Mouse (Mus musculus): Measurements from ENCODE around the gene Retn. TPM values are rescaled to one million over a fixed set of nuclear protein-coding genes. Genes with fewer than 3 reads are reported as not detected.

Retn gene
- polyA plus RNA-seq, 1 experiment from 2014 or later, result not detected

- Histone ChIP-seq H3K27ac (peak overlapping the region; percentile 25; the same call in 1 of the 2 replicates), H3K79me2 (ENCODE audit: inconsistent target) (no peaks in the 10 kb centered on the region), H3K36me3 (ENCODE audit: inconsistent target) (peaks cover 15% of the 10 kb centered on the region; the same call in 1 of the 2 replicates), H3K4me3 (ENCODE audit: inconsistent target) (no peak overlapping the region)
- 90% methylated on average over 6 of the region's 6 CpGs for WGBS (ENCODE audit: missing documents)
These were observed 8.6 kb upstream of the Retn start for GRCm38 (mm10) chr8:3646824-3647531.

- 80% methylated on average over 4 of the region's 4 CpGs for WGBS (ENCODE audit: missing documents)
- Histone ChIP-seq H3K79me2 (ENCODE audit: inconsistent target) (no peaks in the 10 kb centered on the region), H3K36me3 (ENCODE audit: inconsistent target) (peaks cover 11% of the 10 kb centered on the region; the same call in 1 of the 2 replicates), H3K27ac (peak overlapping the region; percentile 86), H3K4me3 (ENCODE audit: inconsistent target) (no peak overlapping the region)
These were observed 8.0 kb upstream of the Retn start for GRCm38 (mm10) chr8:3647561-3647960.

- 6% methylated on average over 2 of the region's 2 CpGs for WGBS (ENCODE audit: missing documents)
- Histone ChIP-seq H3K27ac (peak overlapping the region; percentile 86), H3K4me3 (ENCODE audit: inconsistent target) (no peak overlapping the region; the same call in 1 of the 2 replicates), H3K79me2 (ENCODE audit: inconsistent target) (no peaks in the 10 kb centered on the region), H3K36me3 (ENCODE audit: inconsistent target) (peaks cover 6% of the 10 kb centered on the region; the same call in 1 of the 2 replicates)
These were observed 7.3 kb upstream of the Retn start for GRCm38 (mm10) chr8:3648268-3648667.

- Histone ChIP-seq H3K4me3 (ENCODE audit: inconsistent target) (peak overlapping the region; percentile 4; the same call in 1 of the 2 replicates), H3K27ac (peak overlapping the region; percentile 86), H3K36me3 (ENCODE audit: inconsistent target) (no peaks in the 10 kb centered on the region), H3K79me2 (ENCODE audit: inconsistent target) (no peaks in the 10 kb centered on the region)
- 22% methylated on average over 1 of the region's 1 CpGs for WGBS (ENCODE audit: missing documents)
These were observed 6.6 kb upstream of the Retn start for GRCm38 (mm10) chr8:3648990-3649389.

- Histone ChIP-seq H3K27ac (no peak overlapping the region), H3K79me2 (ENCODE audit: inconsistent target) (no peaks in the 10 kb centered on the region)
- WGBS (ENCODE audit: missing documents), result 45% methylated on average over 3 of the region's 3 CpGs
These were observed 2.7 kb upstream of the Retn start for GRCm38 (mm10) chr8:3652845-3653244.

GRCm38 (mm10) chr8:3654726-3655508, 653 bp upstream of the Retn start:
- Histone ChIP-seq H3K36me3 (ENCODE audit: inconsistent target) (no peaks in the 10 kb centered on the region), H3K79me2 (ENCODE audit: inconsistent target) (no peaks in the 10 kb centered on the region), H3K27ac (no peak overlapping the region), H3K4me3 (ENCODE audit: inconsistent target) (no peak overlapping the region)
- WGBS (ENCODE audit: missing documents), result 91% methylated on average over 11 of the region's 11 CpGs

More at GRCm38 (mm10) chr8:3652845-3653244, 2.7 kb upstream of the Retn start:
- Histone ChIP-seq H3K4me3 (ENCODE audit: inconsistent target) (no peak overlapping the region), H3K36me3 (ENCODE audit: inconsistent target) (no peaks in the 10 kb centered on the region)

- Histone ChIP-seq H3K4me3 (ENCODE audit: inconsistent target) (no peak overlapping the region), H3K36me3 (ENCODE audit: inconsistent target) (no peaks in the 10 kb centered on the region), H3K79me2 (ENCODE audit: inconsistent target) (no peaks in the 10 kb centered on the region), H3K27ac (no peak overlapping the region)
- WGBS (ENCODE audit: missing documents), result 49% methylated on average over 7 of the region's 7 CpGs
These were observed 1.3 kb downstream of the Retn start for GRCm38 (mm10) chr8:3656725-3657381.

- Histone ChIP-seq H3K27ac (peak overlapping the region; percentile 25; the same call in 1 of the 2 replicates), H3K36me3 (ENCODE audit: inconsistent target) (no peaks in the 10 kb centered on the region), H3K79me2 (ENCODE audit: inconsistent target) (no peaks in the 10 kb centered on the region), H3K4me3 (ENCODE audit: inconsistent target) (no peak overlapping the region)
- WGBS (ENCODE audit: missing documents), result 19% methylated on average over 8 of the region's 8 CpGs
These were observed 5.3 kb downstream of the Retn start for GRCm38 (mm10) chr8:3660889-3661288.

- peak overlapping the region; percentile 45 for H3K27ac ChIP-seq
- WGBS (ENCODE audit: missing documents), result 5% methylated on average over 5 of the region's 5 CpGs
- H3K79me2 ChIP-seq (ENCODE audit: inconsistent target), result peaks cover under 1% of the 10 kb centered on the region; the same call in 1 of the 2 replicates
- H3K4me3 ChIP-seq (ENCODE audit: inconsistent target), result no peak overlapping the region
- H3K36me3 ChIP-seq (ENCODE audit: inconsistent target), result no peaks in the 10 kb centered on the region
These were observed 8.8 kb downstream of the Retn start for GRCm38 (mm10) chr8:3664405-3664804.

- Histone ChIP-seq H3K4me3 (ENCODE audit: inconsistent target) (no peak within 1 kb of the TSS), H3K27ac (peak within 1 kb of the TSS; percentile 45), H3K36me3 (ENCODE audit: inconsistent target) (no peaks in the 10 kb centered on the region), H3K79me2 (ENCODE audit: inconsistent target) (peaks cover 5% of the 10 kb centered on the region; the same call in 1 of the 2 replicates)
- 49% methylated on average over 6 of the region's 6 CpGs for WGBS (ENCODE audit: missing documents)
These were observed 9.9 kb downstream of the Retn start, which contains the start of gene Mcemp1 for GRCm38 (mm10) chr8:3665507-3665906. Mcemp1 (plus strand) TSS chr8:3665754.

GRCm38 (mm10) chr8:3670388-3670787, 14.8 kb downstream of the Retn start:
- Histone ChIP-seq H3K4me3 (ENCODE audit: inconsistent target) (no peak overlapping the region), H3K36me3 (ENCODE audit: inconsistent target) (no peaks in the 10 kb centered on the region), H3K27ac (no peak overlapping the region), H3K79me2 (ENCODE audit: inconsistent target) (peaks cover 5% of the 10 kb centered on the region; the same call in 1 of the 2 replicates)
- WGBS (ENCODE audit: missing documents), result 3% methylated on average over 2 of the region's 2 CpGs

- Histone ChIP-seq H3K4me3 (ENCODE audit: inconsistent target) (peak within 1 kb of the TSS; percentile 53), H3K36me3 (ENCODE audit: inconsistent target) (no peaks in the 10 kb centered on the region), H3K79me2 (ENCODE audit: inconsistent target) (peaks cover 11% of the 10 kb centered on the region), H3K27ac (peak within 1 kb of the TSS; percentile 24; the same call in 1 of the 2 replicates)
- 1% methylated on average over 23 of the region's 23 CpGs for WGBS (ENCODE audit: missing documents)
These were observed 16.5 kb downstream of the Retn start, which contains the start of gene Fcor for GRCm38 (mm10) chr8:3671980-3672491. Fcor (minus strand) TSS chr8:3672362.

- H3K36me3 ChIP-seq (ENCODE audit: inconsistent target), result peaks cover 5% of the 10 kb centered on the region; the same call in 1 of the 2 replicates
- H3K27ac ChIP-seq, result no peak overlapping the region
- H3K4me3 ChIP-seq (ENCODE audit: inconsistent target), result no peak overlapping the region
- 92% methylated on average over 3 of the region's 3 CpGs for WGBS (ENCODE audit: missing documents)
- peaks cover 25% of the 10 kb centered on the region for H3K79me2 ChIP-seq (ENCODE audit: inconsistent target)
These were observed 19.1 kb downstream of the Retn start for GRCm38 (mm10) chr8:3674671-3675070.

Measured in macrophage (primary cell).